Mouse (Mus musculus) liver, embryonic 12.5 days (tissue): ENCODE measurements around the gene Crybg3. TPM values are rescaled to one million over a fixed set of nuclear protein-coding genes. Genes with fewer than 3 reads are reported as not detected.

Experiments used
- ATAC-seq: fragments of 200-750 bp; cut with Nextera tagmentation; 2 replicates; pipeline ENCODE4 v1.8.0; 2017; ENCODE audit warnings: moderate number of reproducible peaks, mild to moderate bottlenecking, moderate library complexity
- H3K27ac ChIP-seq: fragments of 300-500 bp; sonication (generic); 2 replicates; pipeline ENCODE4 v1.5.1; 2016; ENCODE audit warnings: mild to moderate bottlenecking
- H3K27me3 ChIP-seq: fragments of 300-500 bp; sonication (generic); replicated peaks from 2 replicates; pipeline ENCODE4 v1.6.1; 2016; ENCODE audit warnings: mild to moderate bottlenecking, moderate library complexity
- H3K36me3 ChIP-seq: fragments of 300-500 bp; sonication (generic); 2 replicates; pipeline ENCODE4 v1.6.1; 2016; ENCODE audit warnings: mild to moderate bottlenecking, moderate library complexity
- H3K4me1 ChIP-seq: fragments of 300-500 bp; sonication (generic); 2 replicates; pipeline ENCODE4 v1.6.1; 2016
- H3K4me2 ChIP-seq: fragments of 300-500 bp; sonication (generic); 2 replicates; pipeline ENCODE4 v1.6.1; 2016; ENCODE audit warnings: mild to moderate bottlenecking, moderate library complexity
- H3K4me3 ChIP-seq: fragments of 300-500 bp; sonication (generic); 2 replicates; pipeline ENCODE4 v1.5.1; 2016; ENCODE audit warnings: mild to moderate bottlenecking, moderate library complexity
- H3K9ac ChIP-seq: fragments of 300-500 bp; sonication (generic); 2 replicates; pipeline ENCODE4 v1.6.1; 2016; ENCODE audit warnings: mild to moderate bottlenecking, moderate library complexity
- H3K9me3 ChIP-seq: fragments of 300-500 bp; sonication (generic); replicated peaks from 2 replicates; pipeline ENCODE4 v1.6.1; 2016; ENCODE audit warnings: mild to moderate bottlenecking, moderate library complexity
- WGBS: fragments of 180-500 bp; shearing (Covaris S2); methylation state at CpG from one replicate; pipeline ENCODE4 v1.1.7; 2016; ENCODE audit not compliant: insufficient replicate concordance; 5-methylcytosine and 5-hydroxymethylcytosine counted together
- polyA plus RNA-seq: library from polyadenylated mRNA; unstranded; fragments of >200 nt; fragmentation: Nextera tagmentation; extraction: Ambion mirVana; gene quantifications from 2 replicates; pipeline ENCODE4 v1.2.1, GENCODE M21; 2016

The Crybg3 gene
- polyA plus RNA-seq: 1.8 and 2.4 TPM in 2 replicates

- Histone ChIP-seq H3K9me3 (no peaks in the 10 kb centered on the region), H3K36me3 (no peaks in the 10 kb centered on the region), H3K4me2 (peak within 1 kb of the TSS; percentile 82), H3K4me3 (peak within 1 kb of the TSS; percentile 66), H3K27ac (peak within 1 kb of the TSS; percentile 58), H3K27me3 (peaks cover 32% of the 10 kb centered on the region), H3K4me1 (peaks cover 4% of the 10 kb centered on the region; the same call in 1 of the 2 replicates), H3K9ac (peak within 1 kb of the TSS; percentile 63)
- peak; percentile 82 for ATAC-seq
- under 1% methylated on average over 72 of the region's 90 CpGs for WGBS
These were observed at the start of gene Crybg3 for GRCm38 (mm10) chr16:59600311-59601251. Gene Crybg3, minus strand, starts transcription at chr16:59600979.

- Histone ChIP-seq H3K4me3 (no peak overlapping the region), H3K9ac (no peak overlapping the region), H3K27ac (no peak overlapping the region), H3K9me3 (no peaks in the 10 kb centered on the region), H3K4me1 (peaks cover 6% of the 10 kb centered on the region; the same call in 1 of the 2 replicates), H3K4me2 (no peak overlapping the region), H3K36me3 (no peaks in the 10 kb centered on the region), H3K27me3 (peaks cover 6% of the 10 kb centered on the region; the same call in 1 of the 2 replicates)
- WGBS: 57% methylated on average over 2 of the region's 2 CpGs
- ATAC-seq: no peak
These were observed 43.0 kb upstream of the Crybg3 start for GRCm38 (mm10) chr16:59643766-59644165.

- Histone ChIP-seq H3K36me3 (no peaks in the 10 kb centered on the region), H3K9me3 (no peaks in the 10 kb centered on the region), H3K27ac (no peak overlapping the region), H3K9ac (no peak overlapping the region), H3K4me1 (peaks cover 10% of the 10 kb centered on the region), H3K4me3 (no peak overlapping the region), H3K27me3 (peaks cover 6% of the 10 kb centered on the region; the same call in 1 of the 2 replicates), H3K4me2 (no peak overlapping the region)
- no peak for ATAC-seq
- 85% methylated on average over 3 of the region's 3 CpGs for WGBS
These were observed 39.2 kb upstream of the Crybg3 start for GRCm38 (mm10) chr16:59639985-59640384.

- peak within 1 kb of the TSS; percentile 88 for H3K27ac ChIP-seq
- H3K36me3 ChIP-seq: no peaks in the 10 kb centered on the region
- peak; percentile 98 for ATAC-seq
- peak within 1 kb of the TSS; percentile 80 for H3K4me2 ChIP-seq
- peak within 1 kb of the TSS; percentile 68 for H3K9ac ChIP-seq
- H3K9me3 ChIP-seq: no peaks in the 10 kb centered on the region
- 1% methylated on average over 46 of the region's 46 CpGs for WGBS
- peak within 1 kb of the TSS; percentile 74 for H3K4me3 ChIP-seq
- peaks cover 10% of the 10 kb centered on the region for H3K4me1 ChIP-seq
- H3K27me3 ChIP-seq: peaks cover 6% of the 10 kb centered on the region; the same call in 1 of the 2 replicates
These were observed 38.4 kb upstream of the Crybg3 start, which contains the start of gene Arl6 for GRCm38 (mm10) chr16:59639102-59639691. Gene Arl6, minus strand, starts transcription at chr16:59639391.

- 67% methylated on average over 2 of the region's 2 CpGs for WGBS
- H3K4me1 ChIP-seq: peaks cover 9% of the 10 kb centered on the region
- H3K27ac ChIP-seq: no peak overlapping the region
- no peaks in the 10 kb centered on the region for H3K27me3 ChIP-seq
- H3K4me2 ChIP-seq: no peak overlapping the region
- no peaks in the 10 kb centered on the region for H3K36me3 ChIP-seq
- ATAC-seq: no peak
- H3K9ac ChIP-seq: no peak overlapping the region
- no peak overlapping the region for H3K4me3 ChIP-seq
- H3K9me3 ChIP-seq: no peaks in the 10 kb centered on the region
These were observed 33.8 kb upstream of the Crybg3 start for GRCm38 (mm10) chr16:59634598-59634997.

- no peak for ATAC-seq
- H3K27ac ChIP-seq: no peak overlapping the region
- H3K4me2 ChIP-seq: no peak overlapping the region
- 94% methylated on average over 2 of the region's 2 CpGs for WGBS
- no peak overlapping the region for H3K9ac ChIP-seq
- no peaks in the 10 kb centered on the region for H3K4me1 ChIP-seq
- H3K27me3 ChIP-seq: no peaks in the 10 kb centered on the region
- no peaks in the 10 kb centered on the region for H3K9me3 ChIP-seq
- H3K36me3 ChIP-seq: no peaks in the 10 kb centered on the region
- no peak overlapping the region for H3K4me3 ChIP-seq
These were observed 20.8 kb upstream of the Crybg3 start for GRCm38 (mm10) chr16:59621554-59621953.

- 26% methylated on average over 3 of the region's 3 CpGs for WGBS
- H3K4me2 ChIP-seq: no peak overlapping the region
- ATAC-seq: no peak
- no peak overlapping the region for H3K9ac ChIP-seq
- no peaks in the 10 kb centered on the region for H3K36me3 ChIP-seq
- no peaks in the 10 kb centered on the region for H3K27me3 ChIP-seq
- no peaks in the 10 kb centered on the region for H3K4me1 ChIP-seq
- H3K4me3 ChIP-seq: no peak overlapping the region
- H3K9me3 ChIP-seq: no peaks in the 10 kb centered on the region
- H3K27ac ChIP-seq: no peak overlapping the region
These were observed 16.4 kb upstream of the Crybg3 start for GRCm38 (mm10) chr16:59617167-59617566.

- no peak overlapping the region for H3K4me2 ChIP-seq
- H3K27ac ChIP-seq: no peak overlapping the region
- no peaks in the 10 kb centered on the region for H3K36me3 ChIP-seq
- 53% methylated on average over 3 of the region's 3 CpGs for WGBS
- H3K27me3 ChIP-seq: no peaks in the 10 kb centered on the region
- ATAC-seq: no peak
- no peak overlapping the region for H3K9ac ChIP-seq
- no peaks in the 10 kb centered on the region for H3K4me1 ChIP-seq
- H3K9me3 ChIP-seq: no peaks in the 10 kb centered on the region
- no peak overlapping the region for H3K4me3 ChIP-seq
These were observed 14.9 kb upstream of the Crybg3 start for GRCm38 (mm10) chr16:59615675-59616074.

GRCm38 (mm10) chr16:59610750-59611149 is 10.0 kb upstream of the Crybg3 start:
- H3K4me1 ChIP-seq: no peaks in the 10 kb centered on the region
- WGBS: 53% methylated on average over 1 of the region's 1 CpGs
- H3K27me3 ChIP-seq: no peaks in the 10 kb centered on the region
- no peak overlapping the region for H3K27ac ChIP-seq
- H3K36me3 ChIP-seq: no peaks in the 10 kb centered on the region
- H3K4me3 ChIP-seq: no peak overlapping the region
- no peak overlapping the region for H3K4me2 ChIP-seq
- no peak for ATAC-seq
- H3K9ac ChIP-seq: no peak overlapping the region
- no peaks in the 10 kb centered on the region for H3K9me3 ChIP-seq

GRCm38 (mm10) chr16:59604078-59604781 is 3.5 kb upstream of the Crybg3 start:
- 53% methylated on average over 15 of the region's 15 CpGs for WGBS
- Histone ChIP-seq H3K9ac (no peak overlapping the region), H3K27ac (no peak overlapping the region), H3K9me3 (no peaks in the 10 kb centered on the region), H3K4me1 (peaks cover 4% of the 10 kb centered on the region; the same call in 1 of the 2 replicates), H3K4me2 (no peak overlapping the region), H3K27me3 (peaks cover 27% of the 10 kb centered on the region), H3K4me3 (no peak overlapping the region), H3K36me3 (no peaks in the 10 kb centered on the region)
- ATAC-seq: no peak

GRCm38 (mm10) chr16:59599411-59600265 is 1.1 kb downstream of the Crybg3 start:
- peak overlapping the region; percentile 66 for H3K4me3 ChIP-seq
- peaks cover 32% of the 10 kb centered on the region for H3K27me3 ChIP-seq
- no peak overlapping the region for H3K27ac ChIP-seq
- 39% methylated on average over 17 of the region's 17 CpGs for WGBS
- no peaks in the 10 kb centered on the region for H3K36me3 ChIP-seq
- peak overlapping the region; percentile 82 for H3K4me2 ChIP-seq
- no peak for ATAC-seq
- H3K4me1 ChIP-seq: peaks cover 4% of the 10 kb centered on the region; the same call in 1 of the 2 replicates
- no peak overlapping the region for H3K9ac ChIP-seq
- H3K9me3 ChIP-seq: no peaks in the 10 kb centered on the region
